Mouse (Mus musculus): ENCODE measurements around the gene Slc24a4.
"Not testable (repeated sequence)": the region's sequence is repeated elsewhere in the genome, so short reads cannot be mapped to it uniquely, and the experiment has no call there.

The Slc24a4 gene

DNA sequence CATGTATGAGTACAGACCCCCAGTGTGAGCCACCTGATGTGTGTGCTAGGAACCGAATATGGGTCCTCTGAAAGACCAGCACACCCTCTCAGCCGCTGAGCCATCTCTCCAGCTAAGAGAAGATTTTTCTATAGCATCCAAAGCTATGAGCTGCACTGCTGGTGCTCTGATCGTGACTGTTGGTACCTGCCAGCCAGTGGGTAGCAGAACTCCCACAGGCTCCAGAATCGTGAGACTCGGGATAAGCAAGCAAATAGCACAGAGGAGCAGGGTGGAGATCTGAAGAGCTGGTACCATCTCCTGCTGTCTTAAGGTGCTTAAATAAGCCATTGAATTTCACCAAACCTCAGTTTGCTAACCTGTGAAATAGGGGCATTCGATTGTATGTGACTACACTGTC is 119.6 kb downstream of the Slc24a4 start:
- DNase-seq (ENCODE audit: low read depth, low spot score) = no peak

DNA sequence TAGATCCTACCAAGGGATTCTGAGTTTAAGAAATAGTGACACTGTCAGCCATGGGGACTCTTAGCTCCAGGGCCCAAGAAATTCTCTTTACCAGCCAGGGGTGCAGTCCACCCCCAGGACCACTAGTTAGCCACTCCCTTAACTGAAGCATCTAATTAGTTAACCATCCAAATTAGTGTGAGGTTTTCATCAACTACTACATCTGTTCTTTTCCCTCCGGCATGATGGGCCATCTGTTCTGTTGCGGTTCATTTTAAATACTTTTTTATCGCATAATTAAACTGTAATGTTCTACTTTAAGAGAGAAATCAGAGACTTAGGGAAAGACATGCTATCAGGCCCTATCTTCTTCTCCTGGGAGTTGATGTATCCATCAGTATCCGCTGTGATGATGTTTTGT is 121.8 kb downstream of the Slc24a4 start:
- DNase-seq (ENCODE audit: low read depth, low spot score) = no peak

DNA sequence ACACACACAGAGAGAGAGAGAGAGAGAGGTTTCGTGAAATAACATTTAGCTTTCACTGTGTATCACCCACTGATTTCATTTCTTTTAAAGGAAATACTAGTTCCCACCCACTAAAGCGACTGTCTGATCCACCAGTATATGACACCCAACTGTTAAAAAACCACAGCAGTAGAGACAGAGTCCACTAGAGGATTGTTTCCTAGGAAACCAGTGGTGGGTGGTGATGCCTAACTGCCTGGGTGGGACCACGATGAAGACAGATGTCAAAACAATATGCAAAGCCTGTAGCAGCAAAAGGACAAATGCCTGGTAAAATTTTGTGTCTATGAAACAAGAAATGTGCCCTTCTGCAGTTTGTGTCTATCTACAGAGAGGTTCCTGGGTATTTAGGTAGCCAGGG is 122.5 kb downstream of the Slc24a4 start:
- no peak for DNase-seq (ENCODE audit: low read depth, low spot score)

DNA sequence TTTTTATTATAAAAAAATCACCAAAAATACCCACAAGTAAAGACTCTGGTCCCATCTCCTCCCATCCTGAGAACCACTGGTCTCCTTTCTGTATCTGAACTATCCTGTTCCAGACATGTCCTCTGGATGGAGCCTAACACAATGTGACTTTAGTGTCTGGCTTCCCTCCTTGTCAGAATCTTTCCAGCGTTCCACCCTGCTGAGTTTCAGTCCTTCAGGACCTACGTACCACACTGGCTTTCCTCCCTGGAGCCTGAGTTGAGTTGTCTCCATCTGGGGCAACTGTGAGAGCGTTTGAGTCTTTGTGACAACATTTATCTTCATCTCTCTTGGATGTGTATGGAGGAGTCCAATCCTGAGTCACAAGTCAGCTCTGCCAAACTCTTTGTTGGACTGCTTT is 123.5 kb downstream of the Slc24a4 start:
- DNase-seq (ENCODE audit: low read depth, low spot score) = no peak

DNA sequence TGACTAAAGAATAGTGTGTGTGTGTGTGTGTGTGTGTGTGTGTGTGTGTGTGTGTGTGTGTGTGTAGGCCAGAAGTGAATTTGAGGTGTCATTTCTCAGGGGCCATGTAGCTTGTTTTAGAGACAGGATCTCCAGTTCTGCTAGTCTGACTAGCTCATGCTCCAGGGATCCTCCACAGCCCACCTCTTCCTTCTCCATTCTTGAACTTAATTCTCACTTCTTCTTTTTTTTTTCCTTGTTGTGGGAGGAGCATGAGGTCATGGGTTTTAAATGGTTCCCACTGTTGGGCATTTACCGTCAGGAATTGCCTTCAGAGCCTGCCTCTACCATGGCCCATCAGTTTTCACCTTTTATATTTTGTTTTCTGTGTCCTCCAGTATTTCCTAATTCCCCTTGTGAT is 124.0 kb downstream of the Slc24a4 start:
- DNase-seq (ENCODE audit: low read depth, low spot score) = no peak

DNA sequence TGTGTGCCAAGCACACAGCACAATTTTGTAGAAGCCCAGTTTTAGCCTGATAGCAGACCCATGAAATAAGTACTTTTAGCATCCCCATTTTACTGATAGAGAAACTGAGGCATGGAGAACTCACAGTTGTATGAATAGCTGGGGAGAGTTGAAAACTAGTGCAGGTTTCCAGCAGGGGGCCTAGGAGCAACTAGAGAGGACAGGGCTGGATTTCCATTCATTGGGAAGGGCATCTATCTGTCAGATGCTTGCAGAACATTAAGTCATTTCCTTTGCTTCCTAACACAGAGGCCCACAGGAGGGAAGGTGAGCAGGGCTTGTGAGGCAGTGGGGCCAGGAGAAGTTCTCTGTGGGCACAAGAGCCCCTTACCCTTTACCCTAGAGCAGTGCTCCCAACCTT is 126.5 kb downstream of the Slc24a4 start:
- no peak for DNase-seq (ENCODE audit: low read depth, low spot score)

DNA sequence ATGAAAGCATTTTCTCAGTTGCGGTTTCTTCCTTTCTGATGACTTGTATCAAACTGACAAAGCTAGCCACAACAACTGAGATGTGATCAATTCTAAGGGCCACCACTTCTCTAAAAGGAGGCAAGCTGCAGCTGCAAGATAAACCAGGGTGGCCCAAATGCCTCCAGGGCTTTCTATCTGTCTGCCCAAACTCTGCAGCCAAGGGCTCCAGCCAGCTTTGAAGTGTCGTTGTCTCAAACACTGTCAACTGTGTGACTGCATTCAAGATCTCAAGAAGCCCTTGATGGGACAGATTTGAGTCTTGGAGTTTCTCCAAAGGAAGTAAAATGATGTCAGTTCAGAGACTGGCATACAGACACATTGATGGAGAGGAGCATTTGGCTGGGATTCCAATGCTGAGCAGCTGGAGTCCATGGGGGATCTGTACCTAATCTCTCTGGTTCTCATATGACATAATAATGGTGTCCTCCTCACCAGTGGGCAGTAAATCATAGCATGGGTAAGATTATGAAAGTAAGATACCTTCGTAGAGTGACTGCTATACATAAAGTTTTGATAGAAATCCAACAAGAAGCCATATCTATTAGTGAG is 130.1 kb downstream of the Slc24a4 start:
- no peak for DNase-seq (ENCODE audit: low read depth, low spot score)

DNA sequence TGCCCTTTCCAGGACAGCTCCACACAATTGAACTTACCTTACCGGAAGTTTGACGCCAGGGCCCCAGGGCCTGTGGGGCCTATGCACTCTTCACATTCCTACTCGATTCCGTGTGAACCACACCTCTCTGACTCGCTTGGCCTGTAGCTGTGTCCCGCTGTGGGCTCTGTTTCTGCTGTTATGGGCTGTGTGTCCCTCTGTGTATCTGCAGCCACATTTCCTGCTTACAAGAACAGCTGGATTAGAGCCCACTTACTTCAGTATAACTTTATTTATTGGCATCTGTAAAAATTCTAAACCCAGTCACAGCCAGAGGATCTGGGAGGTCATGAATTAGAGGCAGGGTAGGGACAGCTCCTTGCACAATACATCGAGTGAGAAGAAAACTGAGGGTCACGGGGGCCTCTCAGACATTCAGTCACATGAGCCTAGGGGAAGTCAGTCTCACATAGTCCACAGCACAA is 133.4 kb downstream of the Slc24a4 start:
- DNase-seq (ENCODE audit: low read depth, low spot score) = no peak

DNA sequence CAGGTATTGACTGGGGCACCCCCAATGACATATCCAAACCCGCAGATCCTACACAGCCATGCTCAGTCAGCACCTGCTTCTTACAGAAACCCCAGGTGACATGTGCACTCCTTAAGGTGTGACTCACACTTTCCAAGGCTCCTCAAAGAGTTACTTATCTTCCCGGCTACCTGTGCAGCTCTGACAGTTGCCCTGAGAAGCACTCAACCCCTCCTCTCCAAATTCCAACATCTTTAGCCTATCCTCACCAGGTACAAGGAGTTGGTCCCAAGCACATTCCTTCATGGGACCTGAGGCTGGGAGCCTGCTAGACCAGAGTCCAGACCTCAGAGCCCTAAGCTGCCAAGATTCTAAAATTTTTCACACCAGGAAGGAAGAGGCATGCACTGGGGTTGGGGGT is 134.3 kb downstream of the Slc24a4 start:
- no peak for DNase-seq (ENCODE audit: low read depth, low spot score)

DNA sequence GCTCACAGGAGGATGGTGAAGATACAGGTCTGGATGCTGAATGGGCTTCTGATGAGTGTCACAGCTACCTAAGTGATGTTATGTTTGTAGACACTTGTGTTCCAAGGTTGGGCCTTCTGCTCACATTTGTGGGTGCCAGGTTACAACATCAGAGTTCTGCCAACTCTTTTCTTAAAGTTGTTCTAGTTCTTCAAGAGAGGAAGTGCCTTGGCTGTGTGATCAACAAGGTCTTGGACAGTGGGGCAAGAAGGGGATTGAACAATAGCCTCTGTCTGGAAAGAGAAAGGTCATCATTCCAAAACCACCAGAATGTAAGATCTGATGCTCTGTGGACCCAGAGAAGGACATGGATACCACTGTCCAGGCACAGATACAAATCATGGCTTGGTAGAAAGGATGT is 134.7 kb downstream of the Slc24a4 start:
- no peak for DNase-seq (ENCODE audit: low read depth, low spot score)

DNA sequence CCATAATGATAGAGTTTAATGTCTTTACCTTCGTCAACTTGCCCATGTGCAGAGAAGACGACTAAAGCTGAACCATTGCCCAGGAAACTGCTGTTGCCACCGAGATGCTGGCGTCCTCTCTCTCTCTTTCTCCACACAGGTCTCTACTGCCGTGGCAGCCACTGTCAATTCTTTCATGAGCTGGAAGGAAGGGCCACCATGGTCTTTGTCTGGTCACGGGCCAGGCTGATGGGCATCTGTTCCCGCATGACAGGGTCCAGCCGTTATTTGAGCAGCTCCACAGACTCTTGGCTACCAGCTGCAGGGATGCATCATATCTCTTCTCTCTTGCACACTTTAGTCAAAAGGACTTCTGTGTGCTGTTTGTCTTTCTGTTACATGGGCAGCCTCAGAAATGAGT is 137.9 kb downstream of the Slc24a4 start:
- no peak for DNase-seq (ENCODE audit: low read depth, low spot score)

DNA sequence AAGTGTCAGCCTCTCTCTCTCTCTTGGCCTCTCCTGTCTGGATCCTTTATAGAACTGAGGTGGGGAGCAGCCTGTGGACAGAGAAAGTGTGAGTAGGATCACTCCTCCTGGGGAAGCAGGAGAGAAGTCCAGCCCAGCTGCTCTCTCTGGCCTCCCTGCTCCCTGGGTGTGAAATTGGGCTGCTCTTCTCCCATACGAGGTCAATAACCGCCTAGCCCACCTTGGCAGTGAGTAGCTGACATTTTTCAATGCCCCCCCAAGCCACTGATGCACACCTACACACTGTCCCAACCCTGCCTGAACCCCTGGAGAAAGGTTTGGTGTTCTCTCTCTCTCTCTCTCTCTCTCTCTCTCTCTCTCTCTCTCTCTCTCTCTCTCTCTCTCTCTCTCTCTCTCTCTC is 140.6 kb downstream of the Slc24a4 start:
- no peak for DNase-seq (ENCODE audit: low read depth, low spot score)

DNA sequence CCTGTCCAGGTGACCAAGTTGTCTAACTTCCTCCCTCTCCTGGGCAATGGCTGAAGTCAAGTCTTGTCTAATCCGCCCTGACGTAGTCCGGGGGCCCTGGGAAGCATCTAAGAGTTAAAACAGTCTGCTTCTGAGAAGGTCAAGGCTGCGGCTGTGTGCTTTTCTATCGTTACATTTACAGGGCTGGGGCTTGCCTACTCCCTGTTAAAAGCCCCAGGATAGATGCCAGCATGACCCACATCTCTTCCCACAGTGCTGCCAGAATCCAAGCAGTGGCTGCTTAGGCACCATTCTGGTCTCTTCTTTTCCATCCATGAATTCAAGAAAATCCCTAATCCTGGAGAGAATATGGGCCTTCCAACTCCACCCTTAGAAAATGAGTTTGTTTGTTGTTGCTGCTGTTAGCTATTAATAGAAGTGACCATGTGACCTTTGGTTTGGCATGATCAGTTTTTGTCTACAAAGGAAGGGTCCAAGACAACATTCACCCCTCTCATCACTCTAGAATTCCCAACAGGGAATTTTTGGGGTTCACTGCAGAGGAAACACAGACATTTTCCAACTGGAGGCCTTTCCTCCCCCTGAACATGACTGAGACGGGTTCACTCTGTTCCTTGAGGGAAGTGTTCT is 142.4 kb downstream of the Slc24a4 start:
- DNase-seq (ENCODE audit: low read depth, low spot score) = no peak

DNA sequence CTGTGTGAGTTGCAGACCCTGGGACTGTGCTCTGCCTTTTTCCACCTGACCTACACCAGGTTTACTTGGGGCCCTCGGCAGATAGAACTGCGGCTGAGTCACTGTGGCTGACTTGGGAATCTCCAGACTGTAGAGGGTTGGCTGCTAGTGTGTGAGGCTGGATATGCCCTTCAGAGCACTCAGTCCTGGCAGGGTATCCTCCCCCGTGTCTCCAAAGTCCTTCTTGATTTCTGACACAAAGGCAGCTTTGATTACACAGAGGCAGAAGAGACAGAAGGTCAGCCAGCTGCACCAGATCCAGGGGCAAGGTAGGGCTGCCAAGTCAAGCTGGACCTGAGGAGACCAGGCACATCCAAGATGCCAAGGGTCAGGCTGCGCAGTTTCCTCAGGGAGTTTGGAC is 142.9 kb downstream of the Slc24a4 start:
- no peak for DNase-seq (ENCODE audit: low read depth, low spot score)

DNA sequence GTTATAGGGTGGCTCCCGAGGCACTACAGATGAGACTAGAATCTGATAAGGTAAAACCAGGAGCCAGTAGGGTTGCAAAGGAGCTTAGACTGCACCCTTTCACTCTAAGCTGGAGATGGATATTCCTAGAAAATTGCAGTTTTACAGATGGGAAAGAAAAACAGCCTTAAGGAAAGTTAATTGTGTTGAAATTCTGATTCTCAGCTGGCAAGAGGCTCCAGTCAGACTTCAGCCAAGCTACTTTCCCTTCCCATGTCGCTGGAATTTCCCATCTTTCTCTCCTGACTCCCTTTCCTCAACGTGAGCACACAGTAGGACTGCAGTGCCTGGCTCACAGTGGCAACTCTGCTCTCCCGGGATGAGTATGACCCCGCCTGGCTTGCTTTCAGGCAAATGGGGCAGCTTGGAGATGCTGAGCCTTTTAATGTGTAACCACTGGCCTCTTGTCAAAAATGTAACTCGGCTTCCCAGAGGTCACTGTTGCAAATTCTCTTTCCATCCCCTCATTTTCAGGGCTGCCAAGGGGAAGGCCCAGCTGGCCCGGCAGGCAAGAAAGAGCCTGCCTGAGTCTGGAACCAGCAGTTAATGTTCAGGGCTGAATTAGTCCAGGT is 147.4 kb downstream of the Slc24a4 start:
- DNase-seq (ENCODE audit: low read depth, low spot score) = no peak

DNA sequence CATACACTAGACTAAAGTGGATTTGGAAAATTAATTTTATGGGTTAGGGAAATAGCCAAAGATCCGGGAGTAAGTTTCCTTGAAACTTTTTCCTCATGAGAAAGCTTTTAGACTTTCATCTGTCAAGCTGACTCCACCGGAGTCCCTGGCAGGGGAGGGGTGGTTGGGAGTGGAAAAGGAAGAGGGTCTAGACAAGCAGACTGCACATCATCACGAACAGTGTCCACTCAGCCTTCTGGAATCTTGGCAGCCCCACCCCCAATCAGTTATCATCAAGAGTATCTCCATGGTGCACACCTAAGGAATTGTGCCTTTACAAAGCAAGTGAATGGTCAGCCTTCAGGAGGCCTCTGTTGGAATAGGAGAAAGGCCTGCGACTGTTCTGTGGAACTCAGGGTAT is 151.8 kb downstream of the Slc24a4 start:
- DNase-seq (ENCODE audit: low read depth, low spot score) = not testable (repeated sequence)

DNA sequence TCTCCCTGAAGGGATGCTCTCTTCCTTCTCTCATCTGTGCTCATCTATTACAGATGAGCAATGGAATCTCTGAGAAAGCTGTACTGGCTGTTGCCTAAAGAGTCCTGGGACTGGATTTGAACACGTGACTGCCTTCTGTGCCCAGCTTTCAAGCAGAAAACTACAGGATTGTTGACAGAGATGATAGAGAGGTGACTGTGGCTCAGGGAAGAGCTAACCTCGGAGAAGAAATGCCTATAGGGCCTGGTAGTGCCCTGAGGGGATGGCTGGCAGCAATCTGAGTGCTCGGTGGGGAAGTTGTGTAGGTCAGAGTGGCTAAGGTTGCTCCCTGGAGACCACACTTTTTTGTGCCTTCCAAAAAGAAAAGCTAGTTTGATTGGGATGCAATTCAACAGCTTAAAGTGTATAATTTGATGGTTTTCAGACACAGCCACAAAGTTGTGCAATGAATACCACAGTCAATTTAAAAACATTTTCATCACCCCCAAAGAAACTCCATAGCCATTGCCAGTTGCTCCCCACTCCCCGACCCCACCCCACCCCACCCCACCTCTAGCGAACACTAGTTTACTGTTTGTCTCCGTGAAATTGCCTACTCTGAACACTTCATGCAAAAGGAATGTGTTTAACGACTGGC is 152.5 kb downstream of the Slc24a4 start:
- no peak for DNase-seq (ENCODE audit: low read depth, low spot score)

DNA sequence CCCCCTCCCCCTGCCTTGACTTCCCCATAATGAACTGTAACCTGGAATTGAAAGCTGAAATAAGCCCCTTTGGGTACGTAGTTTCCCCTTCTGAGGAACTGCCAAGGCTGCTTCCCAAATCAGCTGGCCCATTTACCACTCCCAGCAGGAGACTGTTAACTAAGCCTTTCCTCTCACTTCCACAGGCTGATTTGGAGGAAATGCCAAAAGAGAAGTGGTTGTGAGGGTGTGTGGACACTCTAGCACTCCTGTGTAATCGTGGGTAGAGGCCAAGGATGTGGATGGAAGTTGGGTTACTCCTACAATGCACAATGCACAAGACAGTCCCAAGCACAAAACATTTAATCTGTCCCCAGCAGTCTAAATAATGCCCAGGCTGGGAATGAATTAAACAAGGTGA is 153.6 kb downstream of the Slc24a4 start:
- DNase-seq (ENCODE audit: low read depth, low spot score) = no peak

DNA sequence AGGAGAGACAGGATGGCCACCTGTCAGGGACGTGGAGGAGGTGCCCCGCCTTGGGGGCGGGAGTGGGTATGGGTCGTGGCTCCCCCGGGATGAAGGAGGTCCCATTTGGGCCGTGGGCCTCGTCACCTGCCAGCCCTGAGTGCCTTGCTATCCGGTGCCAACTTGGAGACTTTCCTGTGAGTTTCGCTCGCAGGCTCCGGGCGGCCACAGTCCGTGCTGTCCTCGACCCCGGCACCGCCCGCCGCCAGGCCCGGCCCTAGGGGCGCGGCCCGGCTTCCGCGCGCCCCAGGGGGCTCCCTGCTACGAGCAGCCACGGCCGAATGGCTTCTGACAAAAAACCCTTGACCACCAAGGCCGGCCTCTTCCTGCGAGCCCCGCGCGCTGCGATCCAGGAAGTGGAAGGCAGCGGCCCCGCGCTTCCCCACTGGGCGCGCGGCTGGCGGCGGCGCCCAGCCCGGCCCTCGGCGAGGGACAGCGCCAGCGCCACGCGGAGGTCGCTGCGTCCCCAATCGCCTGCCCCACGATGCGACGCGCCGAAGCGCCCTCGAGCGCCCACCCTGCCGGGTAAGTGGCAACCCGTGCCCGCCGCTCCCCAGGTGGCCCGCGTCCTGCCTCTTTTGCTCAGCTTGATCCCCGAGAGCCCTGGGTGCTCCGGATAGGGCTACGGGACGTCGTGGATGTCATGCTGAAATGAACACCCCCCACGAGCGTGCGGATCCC is 154.4 kb downstream of the Slc24a4 start, which contains the start of gene Rin3:
TSS of gene Rin3 (plus strand) at position 286 of the 720 bp plus-strand sequence.
- no peak for DNase-seq (ENCODE audit: low read depth, low spot score)

DNA sequence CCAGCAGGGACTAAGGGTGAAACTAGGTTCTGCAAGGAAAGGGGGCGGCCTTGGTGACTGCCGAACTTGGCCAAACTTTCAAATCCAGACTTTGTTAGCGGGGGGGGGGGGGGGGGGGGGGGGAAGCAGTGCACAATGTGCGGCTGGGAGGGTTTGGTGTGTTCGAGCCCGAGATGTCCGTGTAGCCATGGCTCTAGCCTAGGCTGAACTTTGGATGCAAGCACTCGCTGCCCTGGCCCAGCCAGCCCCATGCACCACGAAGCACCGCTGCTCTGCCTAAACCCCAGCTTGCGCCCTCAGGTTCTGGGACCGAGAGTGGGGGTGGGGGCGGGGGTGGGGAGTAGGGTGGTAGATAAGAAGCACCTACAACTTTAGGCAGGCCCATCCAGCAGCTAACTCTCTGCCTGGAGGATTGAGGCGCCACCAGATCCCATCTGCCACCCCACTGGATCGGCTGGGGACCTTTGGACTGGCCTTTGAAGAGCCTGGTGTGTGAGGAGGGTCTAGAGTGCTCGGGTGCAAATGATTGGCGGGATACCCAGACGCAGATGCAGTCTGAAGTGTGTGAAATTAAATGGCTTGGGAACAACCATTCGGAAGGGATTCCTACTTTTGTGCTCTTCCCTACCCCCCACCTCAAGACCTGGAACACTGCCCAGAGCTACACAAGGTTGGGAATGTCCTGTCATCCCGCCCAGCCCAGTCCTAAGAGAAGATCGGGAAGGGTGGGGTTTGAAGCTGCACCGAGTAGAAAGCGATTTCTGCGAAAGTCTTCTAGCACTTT is 155.1 kb downstream of the Slc24a4 start:
- no peak for DNase-seq (ENCODE audit: low read depth, low spot score)

DNA sequence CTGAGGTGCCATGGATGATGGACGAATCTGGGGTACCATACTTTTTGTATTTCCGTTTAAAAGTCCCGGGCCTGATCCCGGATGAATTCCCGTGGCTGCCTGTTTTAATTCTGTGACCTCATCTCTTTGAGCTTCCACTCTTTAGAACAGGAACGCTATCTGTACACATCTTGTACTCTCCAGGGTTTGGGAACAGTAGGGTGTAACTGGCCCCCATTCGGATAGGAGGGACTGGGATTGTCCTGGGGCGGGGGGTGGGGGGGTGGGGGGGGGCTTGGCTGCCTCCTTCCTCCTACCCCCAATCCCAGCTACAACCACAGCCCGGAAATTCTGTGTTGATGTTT is 155.7 kb downstream of the Slc24a4 start:
- no peak for DNase-seq (ENCODE audit: low read depth, low spot score)

Measured in retina, postnatal 7 days (tissue).